In genomic region chr17:28361921-28362652, GRCm38 (mm10) we compare ENCODE assay signal across 10 mouse cellular contexts. TPM values are rescaled to one million over a fixed set of nuclear protein-coding genes. Genes with fewer than 3 reads are reported as not detected.
DNase-seq lines count a peak whose midpoint lies in the region; ATAC-seq lines count a peak whose summit lies in the region.
"Had no signal": no experiment of that assay in that cellular context is flagged by ENCODE, and none has a peak within 500 bp of the region (broad histone marks: within the 10 kb centered on the region; RNA-seq: fewer than 3 reads in every experiment).

No protein-coding gene starts in this region.

- no peak overlapping the region for H3K27ac ChIP-seq in lung, embryonic 16.5 days (ENCODE audit: low read length)
- H3K27ac ChIP-seq in forebrain, embryonic 15.5 days (replicated peaks), result no peak overlapping the region
- no peak overlapping the region for H3K27ac ChIP-seq in limb, embryonic 15.5 days
- H3K27ac ChIP-seq in stomach, embryonic 15.5 days, result no peak overlapping the region

- no peaks in the 10 kb centered on the region for H3K9me3 ChIP-seq in lung, embryonic 16.5 days (ENCODE audit: control insufficient read depth, low read length)
- H3K9me3 ChIP-seq in forebrain, embryonic 15.5 days, result no peaks in the 10 kb centered on the region
- H3K9me3 ChIP-seq in limb, embryonic 15.5 days, result no peaks in the 10 kb centered on the region
- no peaks in the 10 kb centered on the region for H3K9me3 ChIP-seq in stomach, embryonic 15.5 days

- peaks cover 17% of the 10 kb centered on the region for H3K27me3 ChIP-seq in lung, embryonic 16.5 days (ENCODE audit: control insufficient read depth, insufficient read depth, low read depth, low read length)
- H3K27me3 ChIP-seq in forebrain, embryonic 15.5 days, result peaks cover 70% of the 10 kb centered on the region
- H3K27me3 ChIP-seq in limb, embryonic 15.5 days, result peaks cover 38% of the 10 kb centered on the region
- peaks cover 33% of the 10 kb centered on the region for H3K27me3 ChIP-seq in stomach, embryonic 15.5 days (replicated peaks)

- peak overlapping the region; percentile 38 for H3K4me3 ChIP-seq in lung, embryonic 16.5 days (ENCODE audit: low read length)
- peak overlapping the region; percentile 22 for H3K4me3 ChIP-seq in forebrain, embryonic 15.5 days
- H3K4me3 ChIP-seq in limb, embryonic 15.5 days, result peak overlapping the region; percentile 30
- peak overlapping the region; percentile 27 for H3K4me3 ChIP-seq in stomach, embryonic 15.5 days (replicated peaks)

- no peak for DNase-seq in lung, postnatal 14 days
- DNase-seq in frontal cortex, postnatal 36 days (ENCODE audit: low spot score in 2 of 2), result no peak
- no peak for DNase-seq in adrenal gland, adult 2 months
- DNase-seq in cerebellum, postnatal 36 days, result no peak
- DNase-seq: layer of hippocampus, adult 9-11 months had no signal

- WGBS in lung, embryonic 16.5 days, result 44% methylated on average over 11 of the region's 11 CpGs
- 40% methylated on average over 11 of the region's 11 CpGs for WGBS in forebrain, embryonic 15.5 days
- WGBS in limb, embryonic 15.5 days, result 31% methylated on average over 11 of the region's 11 CpGs
- WGBS in stomach, embryonic 15.5 days, result 39% methylated on average over 11 of the region's 11 CpGs

- H3K36me3 ChIP-seq in lung, embryonic 16.5 days (ENCODE audit: control insufficient read depth, insufficient read depth, low read length), result no peaks in the 10 kb centered on the region
- no peaks in the 10 kb centered on the region for H3K36me3 ChIP-seq in forebrain, embryonic 15.5 days
- H3K36me3 ChIP-seq in limb, embryonic 15.5 days, result no peaks in the 10 kb centered on the region
- H3K36me3 ChIP-seq in stomach, embryonic 15.5 days, result no peaks in the 10 kb centered on the region

- no peak for ATAC-seq in lung, embryonic 16.5 days (ENCODE audit: low read depth)
- ATAC-seq in forebrain, embryonic 15.5 days (replicated peaks), result no peak
- ATAC-seq in limb, embryonic 15.5 days (ENCODE audit: insufficient number of reproducible peaks, low FRiP score, low TSS enrichment, low read depth), result no peak
- no peak for ATAC-seq in stomach, embryonic 15.5 days (ENCODE audit: insufficient read depth, low FRiP score, low read depth)

- peak overlapping the region; percentile 60 for H3K9ac ChIP-seq in lung, embryonic 16.5 days (ENCODE audit: low read length)
- H3K9ac ChIP-seq in forebrain, embryonic 15.5 days (replicated peaks), result 0 out of 2 replicates have a peak overlapping the region, but pooled peaks have one; percentile 5
- H3K9ac ChIP-seq in limb, embryonic 15.5 days, result no peak overlapping the region
- H3K9ac ChIP-seq in stomach, embryonic 15.5 days, result no peak overlapping the region

- peak overlapping the region; percentile 60 for H3K4me2 ChIP-seq in lung, embryonic 16.5 days (ENCODE audit: low read depth, low read length)
- H3K4me2 ChIP-seq in forebrain, embryonic 15.5 days (replicated peaks), result peak overlapping the region; percentile 45
- H3K4me2 ChIP-seq in limb, embryonic 15.5 days, result peak overlapping the region; percentile 60
- H3K4me2 ChIP-seq in stomach, embryonic 15.5 days, result peak overlapping the region; percentile 55

- H3K4me1 ChIP-seq in lung, embryonic 16.5 days (replicated peaks; ENCODE audit: control insufficient read depth, insufficient read depth, low read length), result peaks cover 31% of the 10 kb centered on the region
- peaks cover 21% of the 10 kb centered on the region for H3K4me1 ChIP-seq in forebrain, embryonic 15.5 days
- H3K4me1 ChIP-seq in limb, embryonic 15.5 days, result peaks cover 35% of the 10 kb centered on the region
- H3K4me1 ChIP-seq in stomach, embryonic 15.5 days, result peaks cover 23% of the 10 kb centered on the region

RNA-seq across cellular contexts. Expression of gene Tulp1, which starts 2.9 kb away (rescaled TPM):
- polyA plus RNA-seq in lung, embryonic 16.5 days (2015; fragmentation: Nextera tagmentation; extraction: Ambion mirVana), result 7.6 and 9.3 TPM in 2 replicates
- 1.2 and 1.8 TPM in 2 replicates for polyA plus RNA-seq in forebrain, embryonic 15.5 days (2015; fragmentation: Nextera tagmentation; extraction: Ambion mirVana)
- 5.4 and 6.2 TPM in 2 replicates for polyA plus RNA-seq in limb, embryonic 15.5 days (2015; fragmentation: Nextera tagmentation; extraction: Ambion mirVana)
- 4.2 and 5.0 TPM in 2 replicates for polyA plus RNA-seq in stomach, embryonic 15.5 days (2015; fragmentation: Nextera tagmentation; extraction: Ambion mirVana)
- not detected for total RNA-seq in adrenal gland, adult 2 months (2021)
- 0.49 and 0.91 TPM in 2 replicates for polyA plus RNA-seq in adrenal gland, adult 2 months (2012; rRNA removed)
- total RNA-seq: megakaryocyte-erythroid progenitor cell, adult 5-6 weeks had no signal

RNA-seq across cellular contexts. Expression of gene Tead3, which starts 11.5 kb away (rescaled TPM):
- 11.6 and 12.4 TPM in 2 replicates for polyA plus RNA-seq in lung, embryonic 16.5 days (2015; fragmentation: Nextera tagmentation; extraction: Ambion mirVana)
- 1.9 TPM in 2 replicates for polyA plus RNA-seq in forebrain, embryonic 15.5 days (2015; fragmentation: Nextera tagmentation; extraction: Ambion mirVana)
- 15.5 and 16.2 TPM in 2 replicates for polyA plus RNA-seq in limb, embryonic 15.5 days (2015; fragmentation: Nextera tagmentation; extraction: Ambion mirVana)
- polyA plus RNA-seq in stomach, embryonic 15.5 days (2015; fragmentation: Nextera tagmentation; extraction: Ambion mirVana), result 11.5 and 12.0 TPM in 2 replicates
- 10 to 100 TPM in 1 of 2 experiments, 1 to 10 TPM in 1; 8.6 to 12.5 TPM for total RNA-seq in adrenal gland, adult 2 months (2021)
- 15.9 and 17.6 TPM in 2 replicates for polyA plus RNA-seq in adrenal gland, adult 2 months (2012; rRNA removed)

RNA-seq across cellular contexts. Expression of gene Rpl10a, which starts 33.8 kb away (rescaled TPM):
- polyA plus RNA-seq in lung, embryonic 16.5 days (2015; fragmentation: Nextera tagmentation; extraction: Ambion mirVana), result 615 and 635 TPM in 2 replicates
- polyA plus RNA-seq in forebrain, embryonic 15.5 days (2015; fragmentation: Nextera tagmentation; extraction: Ambion mirVana), result 359 and 384 TPM in 2 replicates
- polyA plus RNA-seq in limb, embryonic 15.5 days (2015; fragmentation: Nextera tagmentation; extraction: Ambion mirVana), result 509 and 665 TPM in 2 replicates
- 490 and 616 TPM in 2 replicates for polyA plus RNA-seq in stomach, embryonic 15.5 days (2015; fragmentation: Nextera tagmentation; extraction: Ambion mirVana)
- 100 to 1,000 TPM; 826 to 935 TPM for total RNA-seq in adrenal gland, adult 2 months (2021)
- polyA plus RNA-seq in adrenal gland, adult 2 months (2012; rRNA removed), result 2,217 and 2,897 TPM in 2 replicates

RNA-seq across cellular contexts. Expression of gene Fance, which starts 48.8 kb away (rescaled TPM):
- polyA plus RNA-seq in lung, embryonic 16.5 days (2015; fragmentation: Nextera tagmentation; extraction: Ambion mirVana), result 22.1 and 32.4 TPM in 2 replicates
- 25.9 and 27.4 TPM in 2 replicates for polyA plus RNA-seq in forebrain, embryonic 15.5 days (2015; fragmentation: Nextera tagmentation; extraction: Ambion mirVana)
- polyA plus RNA-seq in limb, embryonic 15.5 days (2015; fragmentation: Nextera tagmentation; extraction: Ambion mirVana), result 30.6 and 33.9 TPM in 2 replicates
- 26.9 and 29.9 TPM in 2 replicates for polyA plus RNA-seq in stomach, embryonic 15.5 days (2015; fragmentation: Nextera tagmentation; extraction: Ambion mirVana)
- total RNA-seq in adrenal gland, adult 2 months (2021), result 10 to 100 TPM; 19.5 to 22.5 TPM
- polyA plus RNA-seq in adrenal gland, adult 2 months (2012; rRNA removed), result 27.8 and 31.5 TPM in 2 replicates

Comparison
In these comparisons a context has a peak if more than half of its experiments do, and no peak if none do; other contexts are left out.
1. H3K9ac ChIP-seq: peak in lung, embryonic 16.5 days (single experiment) and forebrain, embryonic 15.5 days (single experiment); none in limb, embryonic 15.5 days (single experiment) and stomach, embryonic 15.5 days (single experiment).
2. Peak in every context shown above with its lines, with median percentiles within 50 percentile points of each other: H3K4me2 ChIP-seq and H3K4me3 ChIP-seq.